Mouse (Mus musculus) thymus, adult 2 months (tissue): ENCODE measurements around the gene Dcakd.

ENCODE experiments used
- CTCF ChIP-seq: fragments of 200-500 bp; IDR thresholded peaks from 2 replicates; pipeline ENCODE4 v1.5.1; 2012; ENCODE audit warnings: mild to moderate bottlenecking, control low read depth, low read length, moderate library complexity, borderline replicate concordance; ENCODE audit not compliant: control insufficient read depth, poor library complexity, insufficient read depth; ENCODE audit errors: extremely low read depth
- POLR2A ChIP-seq: fragments of 200-500 bp; IDR thresholded peaks from 2 replicates; pipeline ENCODE4 v1.6.1; 2012; ENCODE audit warnings: mild to moderate bottlenecking, low read length, control low read depth, moderate library complexity; ENCODE audit not compliant: control insufficient read depth, poor library complexity, insufficient read depth; ENCODE audit errors: extremely low read depth

DNA sequence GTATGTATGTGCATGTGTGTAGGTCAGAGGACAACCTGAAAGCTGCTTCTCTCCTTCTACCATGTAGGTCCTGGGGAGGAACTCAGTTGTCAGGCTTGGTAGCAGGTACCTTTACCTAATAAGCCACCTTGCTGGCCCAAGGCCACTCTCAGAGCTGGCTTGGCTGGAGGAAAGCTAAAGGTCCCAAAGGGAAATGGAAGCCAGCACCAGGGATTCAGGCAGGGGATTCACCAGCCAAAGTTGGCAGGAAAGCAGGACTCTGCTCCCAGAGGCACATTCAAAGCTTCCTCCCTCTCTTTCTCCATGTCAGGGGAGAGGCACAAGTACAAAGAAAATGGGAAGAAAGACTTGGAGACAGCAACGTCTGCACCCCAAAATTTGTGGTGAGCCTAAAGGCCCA, 23.3 kb downstream of the Dcakd start:
- TF ChIP-seq POLR2A (no peak), CTCF (no peak)
